Mouse (Mus musculus) C2C12 (cell line): ENCODE measurements around the gene Rho. TPM values are rescaled to one million over a fixed set of nuclear protein-coding genes. Genes with fewer than 3 reads are reported as not detected.

Experiments
- H3K27me3 ChIP-seq: one replicate; pipeline ENCODE4 v1.6.1; 2011; ENCODE audit not compliant: control insufficient read depth, insufficient read depth, insufficient read length
- H3K36me3 ChIP-seq: one replicate; pipeline ENCODE4 v1.6.1; 2011; ENCODE audit not compliant: control insufficient read depth, insufficient read depth
- H3K4me3 ChIP-seq: one replicate; pipeline ENCODE4 v1.5.1; 2011; ENCODE audit warnings: mild to moderate bottlenecking, control low read depth; ENCODE audit not compliant: poor library complexity, insufficient read depth, severe bottlenecking
- H3K79me2 ChIP-seq: one replicate; pipeline ENCODE4 v1.6.1; 2011; ENCODE audit not compliant: control insufficient read depth, insufficient read depth
- H3K79me3 ChIP-seq: one replicate; pipeline ENCODE4 v1.6.1; 2011; ENCODE audit warnings: low read depth, control low read depth
- H3ac ChIP-seq: one replicate; pipeline ENCODE3; 2011; ENCODE audit warnings: low read depth; ENCODE audit not compliant: control insufficient read depth, insufficient read length
- CEBPB ChIP-seq: IDR thresholded peaks from one replicate; pipeline ENCODE4 v1.6.1; 2011; ENCODE audit warnings: low read depth, mild to moderate bottlenecking, control low read depth, moderate library complexity
- CTCF ChIP-seq: IDR thresholded peaks from one replicate; pipeline ENCODE4 v1.5.1; 2011; ENCODE audit not compliant: control insufficient read depth, insufficient read depth, insufficient read length
- FOSL1 ChIP-seq: IDR thresholded peaks from one replicate; pipeline ENCODE4 v1.8.0; 2011; ENCODE audit warnings: mild to moderate bottlenecking, low read length; ENCODE audit not compliant: poor library complexity, insufficient read depth, severe bottlenecking
- MAX ChIP-seq: IDR thresholded peaks from one replicate; pipeline ENCODE4 v1.6.1; 2011; ENCODE audit warnings: mild to moderate bottlenecking, control low read depth
- MYOD1 ChIP-seq: IDR thresholded peaks from one replicate; pipeline ENCODE4 v1.6.1; 2011; ENCODE audit warnings: low read depth; ENCODE audit not compliant: control insufficient read depth, insufficient read length
- MYOG ChIP-seq: IDR thresholded peaks from one replicate; pipeline ENCODE4 v1.6.1; 2011; ENCODE audit not compliant: control insufficient read depth, insufficient read length; ENCODE audit errors: extremely low read depth
- USF1 ChIP-seq: IDR thresholded peaks from one replicate; pipeline ENCODE4 v1.6.1; 2011; ENCODE audit warnings: low read depth, mild to moderate bottlenecking, control low read depth, moderate library complexity
- polyA plus RNA-seq: library from polyadenylated mRNA; unstranded; fragments of >200 nt; fragmentation: generic; extraction: Trizol; gene quantifications from one replicate; pipeline ENCODE4 v1.2.1, GENCODE M21; 2012; ENCODE audit warnings: missing spikeins

Gene Rho
- polyA plus RNA-seq, 1 experiment = 0.01 TPM

- no peaks in the 10 kb centered on the region for H3K27me3 ChIP-seq
- no peak for TF ChIP-seq MYOD1
- TF ChIP-seq MAX = no peak
- no peak for TF ChIP-seq CTCF
- TF ChIP-seq USF1 = no peak
- TF ChIP-seq MYOG = no peak
- no peak for TF ChIP-seq CEBPB
- no peak for TF ChIP-seq FOSL1
- no peak overlapping the region for H3ac ChIP-seq
- no peaks in the 10 kb centered on the region for H3K79me3 ChIP-seq
- H3K4me3 ChIP-seq = no peak overlapping the region
- H3K36me3 ChIP-seq = peaks cover 5% of the 10 kb centered on the region
- H3K79me2 ChIP-seq = no peaks in the 10 kb centered on the region
Measured at GRCm38 (mm10) chr6:115963656-115964055, 32.1 kb downstream of the Rho start.

GRCm38 (mm10) chr6:115966227-115966966 lies 34.8 kb downstream of the Rho start:
- Histone ChIP-seq H3K79me3 (no peaks in the 10 kb centered on the region), H3K4me3 (no peak overlapping the region), H3K27me3 (no peaks in the 10 kb centered on the region), H3K79me2 (no peaks in the 10 kb centered on the region), H3K36me3 (peaks cover 3% of the 10 kb centered on the region), H3ac (no peak overlapping the region)
- TF ChIP-seq MYOG (no peak), USF1 (no peak), FOSL1 (no peak), MYOD1 (no peak), MAX (no peak), CTCF (no peak), CEBPB (no peak)

DNA sequence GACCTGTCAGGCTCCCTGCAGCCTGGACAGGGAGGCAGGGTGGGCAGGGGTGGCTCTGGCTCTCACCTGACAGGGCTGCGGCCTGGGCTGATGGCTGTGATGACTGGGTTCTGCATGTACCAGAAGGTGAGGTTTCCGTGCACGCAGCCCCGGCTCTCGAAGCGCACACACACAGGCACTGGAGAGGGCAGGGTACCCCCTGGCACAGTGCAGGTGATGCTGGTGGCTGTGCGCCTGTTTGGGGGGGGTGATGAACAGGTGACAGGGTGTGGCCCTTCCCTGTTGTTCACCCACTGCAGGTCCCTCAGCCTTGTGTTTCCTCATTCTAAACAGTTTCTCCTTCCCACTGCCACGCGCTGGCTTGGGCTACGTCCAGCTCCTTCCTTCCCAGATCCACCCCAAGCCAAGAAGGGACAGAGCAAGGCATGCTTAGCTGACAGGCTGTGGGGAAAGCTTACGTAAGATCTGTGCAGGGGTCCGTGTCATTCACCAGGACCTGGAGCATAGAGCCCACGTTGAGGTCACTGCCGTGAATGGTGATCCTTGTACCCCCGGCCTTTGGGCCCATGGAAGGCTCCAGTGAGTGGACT lies 35.8 kb downstream of the Rho start:
- no peak overlapping the region for H3ac ChIP-seq
- H3K27me3 ChIP-seq = no peaks in the 10 kb centered on the region
- H3K79me3 ChIP-seq = no peaks in the 10 kb centered on the region
- TF ChIP-seq CTCF = no peak
- no peak for TF ChIP-seq USF1
- no peak for TF ChIP-seq FOSL1
- TF ChIP-seq CEBPB = no peak
- TF ChIP-seq MAX = no peak
- TF ChIP-seq MYOD1 = no peak
- no peaks in the 10 kb centered on the region for H3K79me2 ChIP-seq
- H3K4me3 ChIP-seq = no peak overlapping the region
- peaks cover 3% of the 10 kb centered on the region for H3K36me3 ChIP-seq

DNA sequence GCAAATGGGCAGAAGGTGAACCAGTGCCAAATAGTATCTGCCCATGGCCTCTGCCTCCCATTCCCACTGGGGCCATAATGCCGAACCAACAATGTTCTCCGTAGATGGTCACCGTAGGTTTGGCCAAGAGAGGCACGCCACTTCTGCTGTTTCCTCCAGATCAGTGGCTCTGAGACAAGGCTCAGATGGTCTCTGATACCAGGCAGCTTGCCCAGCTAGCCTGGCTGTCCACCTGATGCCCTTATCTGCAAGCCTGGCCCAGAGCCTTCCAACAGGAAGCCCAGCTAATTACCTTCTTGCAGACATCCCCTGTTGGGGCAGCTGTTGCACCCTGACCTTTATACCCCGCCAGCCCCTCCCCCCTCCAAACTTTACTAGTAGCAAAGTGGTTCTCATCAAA lies 36.5 kb downstream of the Rho start:
- H3K36me3 ChIP-seq = peaks cover 3% of the 10 kb centered on the region
- H3K27me3 ChIP-seq = no peaks in the 10 kb centered on the region
- no peak overlapping the region for H3ac ChIP-seq
- TF ChIP-seq MYOG (no peak), MAX (no peak), CTCF (no peak), MYOD1 (no peak), FOSL1 (no peak), USF1 (no peak), CEBPB (no peak)
- H3K79me2 ChIP-seq = no peaks in the 10 kb centered on the region
- no peaks in the 10 kb centered on the region for H3K79me3 ChIP-seq
- no peak overlapping the region for H3K4me3 ChIP-seq

DNA sequence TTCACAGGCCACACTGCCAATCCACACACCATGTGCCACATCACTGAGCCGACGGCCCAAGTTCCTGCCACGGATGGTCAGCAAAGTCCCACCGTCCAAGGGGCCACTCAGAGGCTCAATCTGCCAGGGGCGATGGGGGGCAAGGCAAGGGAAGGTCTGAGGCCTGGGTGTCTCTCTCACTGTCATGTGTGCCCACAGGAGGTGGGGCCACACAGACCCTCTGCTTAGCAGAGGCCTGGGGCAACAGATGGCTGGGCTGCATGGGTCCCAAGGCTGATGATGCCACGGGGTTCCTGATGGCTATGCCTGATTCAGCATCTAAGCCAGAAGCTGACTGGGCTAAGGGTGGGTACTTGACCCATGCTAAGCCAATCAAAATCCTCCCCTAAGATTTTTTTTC lies 37.2 kb downstream of the Rho start:
- H3K79me3 ChIP-seq = no peaks in the 10 kb centered on the region
- H3K4me3 ChIP-seq = no peak overlapping the region
- TF ChIP-seq FOSL1 = no peak
- no peak for TF ChIP-seq CTCF
- no peak for TF ChIP-seq CEBPB
- TF ChIP-seq USF1 = no peak
- no peak for TF ChIP-seq MAX
- H3K27me3 ChIP-seq = no peaks in the 10 kb centered on the region
- peaks cover 3% of the 10 kb centered on the region for H3K36me3 ChIP-seq
- no peak overlapping the region for H3ac ChIP-seq
- H3K79me2 ChIP-seq = no peaks in the 10 kb centered on the region

DNA sequence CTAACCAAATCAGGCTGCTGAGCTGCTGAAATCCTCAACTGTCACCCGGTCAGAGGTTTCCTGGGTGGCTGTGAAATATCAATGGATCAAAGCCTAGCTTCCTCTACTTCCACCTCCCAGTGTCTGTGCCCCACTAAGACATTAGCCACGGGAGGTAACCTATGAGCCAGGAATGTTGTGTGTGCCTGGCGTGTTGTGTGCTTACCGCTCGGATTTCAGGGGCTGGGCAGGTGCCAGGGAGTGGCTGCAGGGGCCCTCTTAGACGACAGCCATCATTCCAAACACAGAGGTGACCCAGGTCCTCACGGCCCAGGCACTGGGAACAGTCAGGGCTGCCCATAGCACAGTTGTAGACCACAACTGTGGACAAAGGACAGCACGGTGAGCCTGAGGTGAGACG lies 37.6 kb downstream of the Rho start:
- H3K36me3 ChIP-seq = peaks cover 3% of the 10 kb centered on the region
- TF ChIP-seq MYOD1 = no peak
- no peak for TF ChIP-seq FOSL1
- no peak for TF ChIP-seq CTCF
- TF ChIP-seq USF1 = no peak
- TF ChIP-seq CEBPB = no peak
- no peak for TF ChIP-seq MAX
- TF ChIP-seq MYOG = no peak
- H3K4me3 ChIP-seq = no peak overlapping the region
- H3K79me2 ChIP-seq = no peaks in the 10 kb centered on the region
- H3K27me3 ChIP-seq = no peaks in the 10 kb centered on the region
- H3K79me3 ChIP-seq = no peaks in the 10 kb centered on the region
- no peak overlapping the region for H3ac ChIP-seq
